Mouse (Mus musculus) forebrain, embryonic 15.5 days (tissue): ENCODE results near the gene Cfb. TPM values are rescaled to one million over a fixed set of nuclear protein-coding genes. Genes with fewer than 3 reads are reported as not detected.
"Not testable (repeated sequence)": the region's sequence is repeated elsewhere in the genome, so short reads cannot be mapped to it uniquely, and the experiment has no call there.

ENCODE experiments used
- ATAC-seq: fragments of 200-750 bp; cut with Nextera tagmentation; replicated peaks from 2 replicates; pipeline ENCODE4 v1.8.0; 2017; ENCODE audit warnings: mild to moderate bottlenecking, moderate TSS enrichment, moderate library complexity
- H3K27ac ChIP-seq: fragments of 300-500 bp; sonication (generic); replicated peaks from 2 replicates; pipeline ENCODE4 v1.5.1; 2015; ENCODE audit warnings: mild to moderate bottlenecking, inconsistent platforms
- H3K27me3 ChIP-seq: fragments of 300-500 bp; sonication (generic); 2 replicates; pipeline ENCODE4 v1.6.1; 2015; ENCODE audit warnings: inconsistent platforms
- H3K36me3 ChIP-seq: fragments of 300-500 bp; sonication (generic); 2 replicates; pipeline ENCODE4 v1.6.1; 2015; ENCODE audit warnings: mild to moderate bottlenecking, inconsistent platforms
- H3K4me1 ChIP-seq: fragments of 300-500 bp; sonication (generic); 2 replicates; pipeline ENCODE4 v1.6.1; 2015; ENCODE audit warnings: inconsistent platforms
- H3K4me2 ChIP-seq: fragments of 300-500 bp; sonication (generic); replicated peaks from 2 replicates; pipeline ENCODE4 v1.6.1; 2015; ENCODE audit warnings: mild to moderate bottlenecking, inconsistent platforms
- H3K4me3 ChIP-seq: fragments of 300-500 bp; sonication (generic); 2 replicates; pipeline ENCODE4 v1.5.1; 2015; ENCODE audit warnings: mild to moderate bottlenecking, inconsistent platforms
- H3K9ac ChIP-seq: fragments of 300-500 bp; sonication (generic); replicated peaks from 2 replicates; pipeline ENCODE4 v1.6.1; 2015; ENCODE audit warnings: mild to moderate bottlenecking, inconsistent platforms
- H3K9me3 ChIP-seq: fragments of 300-500 bp; sonication (generic); 2 replicates; pipeline ENCODE4 v1.6.1; 2016; ENCODE audit warnings: inconsistent platforms
- WGBS: fragments of 180-500 bp; shearing (Covaris S2); methylation state at CpG from one replicate; pipeline ENCODE4 v1.1.7; 2015; ENCODE audit warnings: mixed read lengths; 5-methylcytosine and 5-hydroxymethylcytosine counted together
- microRNA-seq: library from miRNA; unstranded; fragments of <30 nt; microRNA quantifications from one replicate; pipeline ENCODE4, GENCODE M21; 2016
- polyA plus RNA-seq: library from polyadenylated mRNA; unstranded; fragments of >200 nt; fragmentation: Nextera tagmentation; extraction: Ambion mirVana; gene quantifications from 2 replicates; pipeline ENCODE4 v1.2.1, GENCODE M21; 2015

The Cfb gene
- polyA plus RNA-seq, 1 experiment from 2014 or later = 2.1 TPM

DNA sequence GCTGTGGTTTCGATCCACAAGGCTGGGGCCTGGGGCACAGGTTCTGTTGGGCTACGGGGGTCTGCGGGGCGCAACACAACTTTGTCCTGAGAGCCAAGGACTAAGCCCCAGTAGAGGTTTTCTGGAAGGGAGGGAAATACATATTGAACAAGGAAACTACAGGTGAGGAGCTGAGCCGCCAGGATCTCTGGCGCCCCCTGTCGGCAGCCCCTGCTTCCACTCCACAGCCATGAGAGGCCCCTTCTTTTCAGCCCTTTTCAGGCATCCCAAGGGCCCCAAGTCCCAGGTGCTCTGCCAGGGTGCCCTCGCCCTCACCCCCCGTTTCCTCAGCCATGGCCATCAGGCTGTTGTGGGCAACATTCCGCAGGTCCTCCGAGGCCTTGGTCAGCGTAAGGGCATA lies 48.6 kb downstream of the Cfb start:
- not testable (repeated sequence) for H3K4me1 ChIP-seq, H3K4me3 ChIP-seq, H3K9me3 ChIP-seq, ATAC-seq, H3K27me3 ChIP-seq, H3K4me2 ChIP-seq, H3K9ac ChIP-seq, H3K36me3 ChIP-seq, H3K27ac ChIP-seq
- WGBS = 67% methylated on average over 12 of the region's 12 CpGs

DNA sequence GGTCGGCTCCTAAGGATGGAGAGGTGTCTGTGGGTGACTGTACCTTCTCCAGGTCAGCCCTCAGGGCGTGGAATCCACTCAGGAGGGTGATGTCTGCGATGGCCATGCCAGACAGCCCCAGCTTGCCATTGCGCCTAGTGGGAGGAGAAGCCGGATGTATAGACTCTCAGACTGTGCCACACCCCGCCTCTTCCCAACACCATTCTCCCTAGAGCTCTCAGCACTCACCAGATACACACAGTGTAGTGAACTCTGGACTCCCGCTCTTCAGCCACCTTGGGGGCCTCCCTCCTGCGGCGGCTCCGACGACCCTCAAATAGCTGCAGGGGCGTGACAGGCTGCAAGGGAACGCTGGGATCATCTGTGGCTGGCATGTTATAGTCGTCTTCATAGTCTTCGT lies 51.0 kb downstream of the Cfb start:
- H3K9ac ChIP-seq = no peak overlapping the region
- H3K36me3 ChIP-seq = no peaks in the 10 kb centered on the region
- H3K4me3 ChIP-seq = no peak overlapping the region
- no peaks in the 10 kb centered on the region for H3K27me3 ChIP-seq
- H3K4me1 ChIP-seq = no peaks in the 10 kb centered on the region
- no peaks in the 10 kb centered on the region for H3K9me3 ChIP-seq
- H3K4me2 ChIP-seq = no peak overlapping the region
- no peak for ATAC-seq
- 80% methylated on average over 15 of the region's 15 CpGs for WGBS
- no peak overlapping the region for H3K27ac ChIP-seq

DNA sequence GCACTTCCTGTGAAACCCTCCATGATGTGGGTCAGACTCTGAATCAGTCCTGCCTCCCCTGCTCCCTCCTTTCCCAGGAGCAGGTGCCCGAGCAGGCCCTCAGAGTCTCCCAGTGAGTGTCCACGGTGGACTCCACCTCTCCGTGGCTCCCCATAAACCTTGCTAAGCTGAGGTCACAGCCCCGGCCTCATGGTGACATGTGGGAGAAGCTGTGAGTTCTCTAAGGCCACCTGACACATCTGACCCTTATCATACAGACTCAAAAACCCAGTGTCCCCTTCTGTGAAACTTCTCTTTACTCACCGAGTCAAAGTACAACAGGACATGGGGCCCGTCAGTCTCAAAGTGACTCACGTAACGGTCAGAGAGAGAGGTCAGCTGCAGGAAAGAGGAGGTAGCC lies 51.5 kb downstream of the Cfb start:
- 88% methylated on average over 8 of the region's 8 CpGs for WGBS
- H3K27me3 ChIP-seq, H3K4me2 ChIP-seq, H3K36me3 ChIP-seq, H3K9me3 ChIP-seq, H3K9ac ChIP-seq, H3K4me1 ChIP-seq, ATAC-seq, H3K4me3 ChIP-seq, H3K27ac ChIP-seq: not testable (repeated sequence)

DNA sequence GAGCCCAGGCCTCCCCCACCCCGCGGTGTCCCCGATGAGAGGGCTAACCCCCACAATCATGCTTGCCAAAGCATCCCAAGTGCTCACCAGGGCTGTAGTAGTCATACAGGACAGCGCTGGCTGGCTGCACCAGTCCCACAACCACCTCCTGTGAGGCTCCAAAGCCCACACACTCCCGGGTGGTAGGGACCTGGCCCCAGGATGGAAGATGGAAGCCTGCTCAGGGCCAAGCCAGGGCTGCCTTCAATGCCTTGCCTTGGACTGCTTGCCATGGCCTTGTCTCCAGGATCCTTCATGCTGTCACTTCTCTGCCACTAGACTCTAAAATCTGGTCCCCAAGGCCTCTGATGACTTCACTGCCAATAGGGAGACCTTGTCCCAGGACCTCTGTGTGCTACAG lies 51.9 kb downstream of the Cfb start:
- 81% methylated on average over 5 of the region's 5 CpGs for WGBS
- not testable (repeated sequence) for ATAC-seq, H3K27me3 ChIP-seq, H3K4me1 ChIP-seq, H3K4me3 ChIP-seq, H3K36me3 ChIP-seq, H3K27ac ChIP-seq, H3K9ac ChIP-seq, H3K9me3 ChIP-seq, H3K4me2 ChIP-seq

DNA sequence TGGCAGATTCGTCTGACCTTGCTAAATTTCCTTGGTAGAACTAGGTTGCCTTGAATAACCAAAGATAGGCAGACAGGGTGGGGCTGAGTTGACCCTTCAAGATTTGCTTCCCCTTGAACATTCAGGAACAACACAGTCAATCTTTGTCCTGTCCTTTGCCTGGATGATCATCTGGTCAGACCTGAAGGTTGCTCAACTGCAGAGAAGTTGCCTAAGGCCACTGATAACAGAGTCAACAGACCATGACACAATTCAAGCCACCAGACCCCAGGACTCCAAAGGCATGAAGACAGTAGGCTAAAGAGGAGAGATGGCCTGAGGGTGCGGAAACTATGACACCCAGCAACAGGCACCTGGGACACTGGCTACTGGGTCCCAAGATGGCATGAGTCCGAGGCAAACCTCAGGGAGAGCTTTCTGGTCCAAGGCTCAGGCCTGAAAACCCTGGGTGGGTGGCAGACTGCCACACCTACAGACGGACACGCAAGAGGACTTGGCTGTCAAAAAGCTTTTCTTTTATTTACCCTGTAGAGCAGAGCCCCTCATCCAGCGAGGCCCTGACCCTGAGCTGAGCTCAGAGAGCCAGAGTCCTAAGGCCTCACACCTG lies 53.6 kb downstream of the Cfb start:
- H3K4me2 ChIP-seq = no peak overlapping the region
- H3K9ac ChIP-seq = no peak overlapping the region
- 83% methylated on average over 6 of the region's 6 CpGs for WGBS
- no peak overlapping the region for H3K4me3 ChIP-seq
- H3K27me3 ChIP-seq = no peaks in the 10 kb centered on the region
- no peaks in the 10 kb centered on the region for H3K4me1 ChIP-seq
- no peak for ATAC-seq
- no peaks in the 10 kb centered on the region for H3K9me3 ChIP-seq
- no peaks in the 10 kb centered on the region for H3K36me3 ChIP-seq
- no peak overlapping the region for H3K27ac ChIP-seq

DNA sequence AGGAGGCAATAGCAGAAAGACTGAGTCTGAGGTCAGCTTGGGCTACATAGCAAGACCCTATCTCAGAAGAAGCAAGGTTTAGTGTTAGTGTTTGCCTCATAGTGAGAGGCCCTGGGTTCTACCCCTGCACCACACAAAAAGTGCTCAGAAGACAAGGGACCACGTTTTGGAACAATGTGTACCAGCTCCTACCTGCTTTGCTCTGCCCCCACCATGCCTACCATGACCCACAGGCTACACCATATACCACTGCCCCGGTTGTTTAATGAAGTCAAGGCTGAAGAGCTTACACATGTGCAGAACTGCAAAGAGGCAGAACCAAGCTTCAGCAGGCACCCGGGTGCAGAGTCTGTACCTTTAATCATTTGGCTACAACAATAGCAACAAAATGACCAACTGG lies 55.1 kb downstream of the Cfb start:
- Histone ChIP-seq H3K9me3 (no peaks in the 10 kb centered on the region), H3K9ac (no peak overlapping the region), H3K4me2 (no peak overlapping the region), H3K4me3 (no peak overlapping the region), H3K4me1 (no peaks in the 10 kb centered on the region), H3K27me3 (no peaks in the 10 kb centered on the region), H3K36me3 (no peaks in the 10 kb centered on the region), H3K27ac (no peak overlapping the region)
- no peak for ATAC-seq
- WGBS = 64% methylated on average over 3 of the region's 3 CpGs

Small RNA genes within 50 kb of the gene (microRNA-seq; reads per million reads assigned to microRNA genes)
- gene Mir6970 = 0.88 reads per million
- 4.0 reads per million, percentile 13 among the genes with 10 or more reads in this experiment for gene Mir6971
- not detected for gene Mir6972

Other genes starting within 250 kb of the Cfb start
- gene Egfl8, start 246.5 kb downstream of the Cfb start, polyA plus RNA-seq = 6.1 and 7.4 TPM in 2 replicates
- 17.2 and 18.2 TPM in 2 replicates for gene Ppt2, start 234.0 kb downstream of the Cfb start, polyA plus RNA-seq
- 6.8 and 7.4 TPM in 2 replicates for gene Prrt1, start 233.0 kb downstream of the Cfb start, polyA plus RNA-seq
- gene Fkbpl, start 217.8 kb downstream of the Cfb start, polyA plus RNA-seq = 15.3 and 15.8 TPM in 2 replicates
- 111 and 112 TPM in 2 replicates for gene Atf6b, start 215.4 kb downstream of the Cfb start, polyA plus RNA-seq
- 0.05 and 0.06 TPM in 2 replicates for gene Tnxb, start 192.0 kb downstream of the Cfb start, polyA plus RNA-seq
- gene C4b, start 118.6 kb downstream of the Cfb start, polyA plus RNA-seq = 0.04 TPM in 1 of 2 replicates, not detected in the other
- not detected in 2 replicates for gene Cyp21a1, start 58.0 kb downstream of the Cfb start, polyA plus RNA-seq
- 39.8 and 43.0 TPM in 2 replicates for gene Stk19, start 25.6 kb downstream of the Cfb start, polyA plus RNA-seq
- 75.2 and 77.8 TPM in 2 replicates for gene Dxo, start 25.5 kb downstream of the Cfb start, polyA plus RNA-seq
- 59.6 and 59.7 TPM in 2 replicates for gene Skiv2l, start 12.3 kb downstream of the Cfb start, polyA plus RNA-seq
- gene Nelfe, start 12.1 kb downstream of the Cfb start, polyA plus RNA-seq = 94.9 and 97.1 TPM in 2 replicates
- gene Zbtb12, start 17.0 kb upstream of the Cfb start, polyA plus RNA-seq = 9.5 and 9.9 TPM in 2 replicates
- gene Gm20547, start 19.5 kb upstream of the Cfb start, polyA plus RNA-seq = 0.17 TPM in 1 of 2 replicates, not detected in the other
- gene C2, start 35.7 kb upstream of the Cfb start, polyA plus RNA-seq = 0.77 and 1.5 TPM in 2 replicates
- 108 and 111 TPM in 2 replicates for gene Ehmt2, start 36.0 kb upstream of the Cfb start, polyA plus RNA-seq
- not detected in 2 replicates for gene Slc44a4, start 51.9 kb upstream of the Cfb start, polyA plus RNA-seq
- 27.9 and 31.0 TPM in 2 replicates for gene Neu1, start 68.7 kb upstream of the Cfb start, polyA plus RNA-seq
- gene Hspa1b, start 96.7 kb upstream of the Cfb start, polyA plus RNA-seq = 0.10 and 0.17 TPM in 2 replicates
- gene Gm20481, start 107.4 kb upstream of the Cfb start, polyA plus RNA-seq = not detected in 2 replicates
- gene Hspa1a, start 109.6 kb upstream of the Cfb start, polyA plus RNA-seq = 3.6 and 3.7 TPM in 2 replicates
- gene Hspa1l, start 110.2 kb upstream of the Cfb start, polyA plus RNA-seq = 1.5 TPM in 2 replicates
- 132 and 149 TPM in 2 replicates for gene Lsm2, start 119.3 kb upstream of the Cfb start, polyA plus RNA-seq
- 82.9 and 88.6 TPM in 2 replicates for gene Vars, start 138.5 kb upstream of the Cfb start, polyA plus RNA-seq
- gene Vwa7, start 154.1 kb upstream of the Cfb start, polyA plus RNA-seq = 0.14 and 0.28 TPM in 2 replicates
- 5.8 and 5.9 TPM in 2 replicates for gene Sapcd1, start 165.5 kb upstream of the Cfb start, polyA plus RNA-seq
- gene Msh5, start 184.2 kb upstream of the Cfb start, polyA plus RNA-seq = 2.8 and 3.2 TPM in 2 replicates
- 98.4 and 100 TPM in 2 replicates for gene Clic1, start 187.4 kb upstream of the Cfb start, polyA plus RNA-seq
- 540 and 556 TPM in 2 replicates for gene Ddah2, start 196.5 kb upstream of the Cfb start, polyA plus RNA-seq
- not detected in 2 replicates for gene Ly6g6c, start 202.9 kb upstream of the Cfb start, polyA plus RNA-seq
- gene Mpig6b, start 203.7 kb upstream of the Cfb start, polyA plus RNA-seq = 0.15 and 0.17 TPM in 2 replicates
- 10.0 and 11.9 TPM in 2 replicates for gene Ly6g6e, start 214.4 kb upstream of the Cfb start, polyA plus RNA-seq
- gene Ly6g6d, start 215.5 kb upstream of the Cfb start, polyA plus RNA-seq = 0.46 and 0.47 TPM in 2 replicates
- gene Ly6g6f, start 223.1 kb upstream of the Cfb start, polyA plus RNA-seq = 0.32 TPM in 1 of 2 replicates, not detected in the other
- gene Abhd16a, start 226.7 kb upstream of the Cfb start, polyA plus RNA-seq = 93.2 and 97.4 TPM in 2 replicates
- not detected in 2 replicates for gene Ly6g5c, start 245.8 kb upstream of the Cfb start, polyA plus RNA-seq